Mouse (Mus musculus): Measurements from ENCODE around the gene Clec1b.

The Clec1b gene

DNA sequence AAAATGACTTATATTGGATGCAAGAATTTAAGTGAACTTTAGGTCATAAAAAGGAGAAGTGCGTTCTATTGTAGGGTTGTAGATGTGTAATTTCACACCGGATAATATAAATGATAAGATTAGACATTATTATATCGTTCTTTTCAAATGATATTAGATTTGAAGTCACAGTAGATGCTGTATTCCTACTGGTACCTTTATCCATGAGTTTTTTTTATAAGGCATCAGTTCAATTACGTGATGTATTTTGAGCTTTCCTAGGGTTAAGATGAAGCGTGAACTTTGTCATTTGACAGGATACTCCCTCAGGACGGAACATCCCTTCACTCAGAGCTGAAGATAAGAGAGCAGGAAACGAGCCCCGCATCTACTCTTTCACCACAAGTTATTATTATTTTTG is at the start of gene Clec1b:
Gene Clec1b (plus strand): TSS at position 301 of the 400 bp plus-strand sequence.
- no peak for DNase-seq (ENCODE audit: low read depth, low spot score)
- no peaks in the 10 kb centered on the region for H3K27me3 ChIP-seq (ENCODE audit: control insufficient read depth, insufficient read depth, low read length, poor library complexity, severe bottlenecking)
- no peaks in the 10 kb centered on the region for H3K36me3 ChIP-seq (ENCODE audit: control insufficient read depth, insufficient read depth, low read length, poor library complexity, severe bottlenecking)

DNA sequence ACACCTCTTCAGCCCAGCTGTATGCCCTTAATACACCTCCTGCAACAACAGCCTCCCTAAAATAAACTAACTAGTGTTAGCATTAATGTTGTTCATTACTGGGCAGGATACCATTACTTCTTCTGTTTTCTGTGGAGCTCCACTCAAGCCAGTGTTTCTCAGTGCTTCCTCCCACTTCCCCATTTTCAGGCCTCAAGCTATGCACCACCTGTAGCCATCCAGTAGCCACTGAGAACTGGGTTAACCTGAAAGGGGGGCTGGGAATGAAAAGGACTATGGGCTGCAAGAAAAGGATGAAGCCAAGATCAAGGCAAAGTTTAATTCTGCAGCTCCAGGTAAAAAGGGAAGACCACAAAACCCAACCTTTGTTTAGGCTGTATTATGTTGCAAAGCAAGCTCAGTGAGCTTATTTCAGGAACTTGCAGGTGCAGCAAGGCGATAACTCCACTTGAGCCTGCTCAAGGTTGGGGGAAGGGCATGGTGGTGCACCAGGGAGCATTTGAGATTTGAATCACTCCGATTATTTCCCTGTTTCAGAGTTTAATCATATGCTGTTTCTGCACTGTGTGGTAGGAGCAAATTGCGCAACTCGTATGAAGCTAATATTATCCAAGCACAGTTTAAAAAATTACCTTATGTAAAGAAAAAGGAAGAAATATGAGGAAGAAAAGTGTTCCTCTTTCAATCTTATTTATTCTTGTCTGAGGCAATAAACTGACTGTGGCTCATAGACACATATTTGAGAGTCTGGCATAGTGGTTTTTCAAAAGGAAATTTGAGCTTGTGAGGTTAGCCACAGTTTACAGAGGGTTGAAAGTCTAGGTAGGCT is 47.4 kb upstream of the Clec1b start:
- DNase-seq (ENCODE audit: low read depth, low spot score), result peak; percentile 73
- H3K36me3 ChIP-seq (ENCODE audit: control insufficient read depth, insufficient read depth, low read length, poor library complexity, severe bottlenecking), result 0 out of 2 replicates have a peak, but pooled peaks cover 1% of the 10 kb centered on the region
- no peaks in the 10 kb centered on the region for H3K27me3 ChIP-seq (ENCODE audit: control insufficient read depth, insufficient read depth, low read length, poor library complexity, severe bottlenecking)

DNA sequence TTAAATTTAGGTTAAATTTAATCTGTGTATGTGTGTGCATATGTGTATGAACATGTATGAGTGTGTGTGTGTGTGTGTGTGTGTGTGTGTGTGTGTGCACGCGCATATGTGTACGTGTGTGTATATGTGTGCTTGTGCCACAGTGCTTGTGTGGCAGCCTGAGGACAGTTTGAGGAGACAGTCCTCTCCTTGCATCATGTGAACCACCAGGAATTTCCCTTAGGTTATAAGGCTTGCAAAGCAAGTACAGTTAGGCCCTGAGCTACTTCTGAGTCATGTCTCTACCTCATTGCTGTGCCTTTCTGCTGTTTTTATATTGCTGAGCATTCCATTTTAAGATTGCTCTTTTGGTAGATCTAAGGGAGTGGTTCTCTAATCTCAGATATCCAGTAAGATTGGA is 46.0 kb upstream of the Clec1b start:
- DNase-seq (ENCODE audit: low read depth, low spot score), result peak; percentile 17
- 0 out of 2 replicates have a peak, but pooled peaks cover 1% of the 10 kb centered on the region for H3K36me3 ChIP-seq (ENCODE audit: control insufficient read depth, insufficient read depth, low read length, poor library complexity, severe bottlenecking)

DNA sequence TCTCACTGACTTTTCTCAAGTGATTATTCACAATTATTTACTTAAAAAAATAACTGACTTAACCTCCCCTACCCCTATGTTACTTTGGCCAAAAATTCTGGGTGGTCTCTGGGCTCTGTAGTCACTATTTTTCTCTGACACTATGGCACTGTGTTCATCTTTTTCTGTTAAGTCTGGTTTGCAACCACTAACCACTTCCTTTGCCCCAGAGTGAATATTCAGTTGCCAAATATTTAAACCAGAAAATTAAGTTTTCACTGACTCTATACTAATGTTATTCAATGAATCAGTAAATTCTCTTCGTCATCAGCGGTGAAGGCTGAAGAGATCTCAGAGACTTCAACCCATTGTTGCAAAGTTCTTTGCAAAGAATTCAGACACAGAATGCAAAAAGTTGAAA is 41.3 kb upstream of the Clec1b start:
- no peak for DNase-seq (ENCODE audit: low read depth, low spot score)
- Histone ChIP-seq H3K36me3 (ENCODE audit: control insufficient read depth, insufficient read depth, low read length, poor library complexity, severe bottlenecking) (0 out of 2 replicates have a peak, but pooled peaks cover 1% of the 10 kb centered on the region), H3K27me3 (ENCODE audit: control insufficient read depth, insufficient read depth, low read length, poor library complexity, severe bottlenecking) (no peaks in the 10 kb centered on the region)

More for the DNA sequence above, 46.0 kb upstream of the Clec1b start:
- H3K27me3 ChIP-seq (ENCODE audit: control insufficient read depth, insufficient read depth, low read length, poor library complexity, severe bottlenecking), result no peaks in the 10 kb centered on the region

DNA sequence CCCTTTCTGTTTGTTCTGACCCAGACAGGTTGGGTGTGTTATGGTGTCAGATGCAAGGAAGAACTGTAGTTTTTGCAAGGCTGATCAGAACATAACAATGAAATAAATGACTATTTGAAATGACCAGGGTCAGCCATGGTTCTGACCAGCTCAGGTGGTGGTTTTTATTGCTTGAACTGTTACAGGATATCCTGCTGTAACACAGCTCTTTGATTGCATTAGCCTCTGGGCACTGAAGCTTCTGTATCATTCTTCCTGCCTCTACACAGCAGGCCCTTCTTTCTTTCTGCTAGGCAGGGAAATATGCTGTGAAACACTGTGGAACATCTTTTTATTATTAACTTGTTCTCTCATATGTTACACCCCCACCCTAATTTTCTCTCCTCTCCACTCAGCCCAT is 40.7 kb upstream of the Clec1b start:
- Histone ChIP-seq H3K27me3 (ENCODE audit: control insufficient read depth, insufficient read depth, low read length, poor library complexity, severe bottlenecking) (no peaks in the 10 kb centered on the region), H3K36me3 (ENCODE audit: control insufficient read depth, insufficient read depth, low read length, poor library complexity, severe bottlenecking) (0 out of 2 replicates have a peak, but pooled peaks cover 1% of the 10 kb centered on the region)
- DNase-seq (ENCODE audit: low read depth, low spot score), result no peak

DNA sequence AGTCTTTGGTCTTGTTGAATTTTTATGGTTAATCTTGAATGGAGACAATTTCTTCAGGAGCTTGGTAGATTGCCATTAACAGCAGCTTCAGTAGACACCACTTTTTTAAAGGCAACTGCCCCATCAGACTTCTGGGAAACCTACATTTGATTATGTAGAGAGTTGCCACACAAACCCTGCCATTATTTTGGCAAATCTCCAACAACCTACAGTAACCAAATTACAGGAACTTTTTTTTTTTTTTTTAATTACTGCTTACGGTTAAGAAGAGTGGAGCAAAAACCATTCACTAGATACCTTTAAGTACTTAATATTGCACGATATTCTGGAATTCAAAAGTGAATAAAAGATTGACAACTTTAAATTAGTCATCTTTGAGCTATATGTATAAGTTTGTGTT is 37.6 kb upstream of the Clec1b start:
- no peak for DNase-seq (ENCODE audit: low read depth, low spot score)

DNA sequence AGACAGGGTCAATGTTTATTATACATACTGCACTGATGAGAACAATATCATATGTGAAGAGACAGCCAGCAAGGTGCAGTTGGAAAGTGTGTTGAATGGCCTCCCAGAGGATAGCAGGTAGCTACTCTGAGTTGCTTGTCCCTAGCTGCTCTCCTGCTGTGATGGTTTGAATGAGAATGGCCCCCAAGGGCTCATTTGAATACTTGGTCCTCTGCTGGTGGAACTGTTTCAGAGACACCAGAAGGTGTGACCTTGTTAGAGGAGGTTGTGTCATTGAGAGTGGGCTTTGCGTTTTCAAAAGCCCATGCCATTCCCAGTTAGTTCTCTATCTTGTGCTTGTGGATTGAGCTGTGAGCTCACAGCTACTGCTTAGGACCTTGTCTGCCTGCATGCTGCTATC is 33.2 kb upstream of the Clec1b start:
- no peaks in the 10 kb centered on the region for H3K36me3 ChIP-seq (ENCODE audit: control insufficient read depth, insufficient read depth, low read length, poor library complexity, severe bottlenecking)

More for the DNA sequence above, 37.6 kb upstream of the Clec1b start:
- H3K27me3 ChIP-seq (ENCODE audit: control insufficient read depth, insufficient read depth, low read length, poor library complexity, severe bottlenecking), result no peaks in the 10 kb centered on the region
- H3K36me3 ChIP-seq (ENCODE audit: control insufficient read depth, insufficient read depth, low read length, poor library complexity, severe bottlenecking), result 0 out of 2 replicates have a peak, but pooled peaks cover under 1% of the 10 kb centered on the region

DNA sequence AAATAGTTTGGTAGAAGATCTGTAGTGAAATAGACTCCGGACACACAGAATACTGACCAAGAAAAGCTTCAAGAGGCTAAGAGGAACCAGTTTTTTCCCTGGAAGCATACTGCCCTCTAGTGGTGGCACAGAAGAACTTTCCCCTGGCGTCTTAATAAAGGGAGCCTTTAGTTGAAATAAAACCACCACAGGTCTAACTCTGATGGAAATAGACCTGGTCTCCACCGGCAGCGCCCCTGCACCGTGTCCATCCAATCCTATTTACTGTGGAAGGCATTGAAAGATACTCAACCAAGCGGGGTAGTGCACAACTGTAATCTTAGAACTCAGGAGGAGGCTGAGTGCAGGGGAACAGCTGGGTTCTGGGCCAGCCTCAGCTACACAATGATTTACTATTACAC is 31.1 kb upstream of the Clec1b start:
- peak; percentile 84 for DNase-seq (ENCODE audit: low read depth, low spot score)
- no peaks in the 10 kb centered on the region for H3K36me3 ChIP-seq (ENCODE audit: control insufficient read depth, insufficient read depth, low read length, poor library complexity, severe bottlenecking)

More for the DNA sequence above, 33.2 kb upstream of the Clec1b start:
- no peak for DNase-seq (ENCODE audit: low read depth, low spot score)
- H3K27me3 ChIP-seq (ENCODE audit: control insufficient read depth, insufficient read depth, low read length, poor library complexity, severe bottlenecking), result no peaks in the 10 kb centered on the region

DNA sequence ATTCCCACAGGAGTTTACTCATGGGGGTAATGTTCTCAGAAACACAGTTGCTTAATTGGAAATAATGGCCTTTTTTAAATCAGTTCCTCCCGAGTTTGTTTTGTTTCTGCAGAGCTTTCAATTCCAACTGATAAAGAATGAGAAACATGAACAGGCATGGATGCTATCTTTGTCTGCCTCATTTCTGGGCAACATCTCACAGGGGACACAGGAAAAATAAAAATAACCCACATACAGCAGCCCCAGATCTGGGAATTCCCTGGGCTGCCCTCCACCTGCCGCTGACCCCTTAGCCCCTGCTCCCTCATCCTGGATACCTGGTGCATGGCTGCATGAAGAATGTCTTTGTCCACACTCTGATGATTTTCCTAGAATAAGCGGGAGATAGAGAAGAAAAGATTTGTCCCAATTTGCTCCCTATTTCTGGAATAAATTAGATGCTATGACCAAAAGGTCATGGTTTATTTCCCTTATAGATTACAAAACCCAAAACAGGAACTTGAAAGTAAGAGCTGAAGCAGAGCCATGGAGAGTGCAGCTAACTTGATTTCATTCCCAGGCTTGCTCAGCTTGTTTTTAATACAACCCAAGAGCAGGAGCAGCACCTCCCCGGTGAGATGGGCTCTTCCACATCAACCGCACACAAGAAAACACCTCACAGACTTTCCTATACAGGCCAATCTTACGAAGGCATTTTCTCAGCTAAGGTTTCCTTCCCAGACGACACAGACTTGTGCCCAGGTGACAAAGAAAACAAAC is 27.5 kb upstream of the Clec1b start:
- peak; percentile 25 for DNase-seq (ENCODE audit: low read depth, low spot score)
- H3K36me3 ChIP-seq (ENCODE audit: control insufficient read depth, insufficient read depth, low read length, poor library complexity, severe bottlenecking), result no peaks in the 10 kb centered on the region
- no peaks in the 10 kb centered on the region; the same call in 1 of the 2 replicates for H3K27me3 ChIP-seq (ENCODE audit: control insufficient read depth, insufficient read depth, low read length, poor library complexity, severe bottlenecking)

More for the DNA sequence above, 31.1 kb upstream of the Clec1b start:
- H3K27me3 ChIP-seq (ENCODE audit: control insufficient read depth, insufficient read depth, low read length, poor library complexity, severe bottlenecking), result no peaks in the 10 kb centered on the region; the same call in 1 of the 2 replicates

DNA sequence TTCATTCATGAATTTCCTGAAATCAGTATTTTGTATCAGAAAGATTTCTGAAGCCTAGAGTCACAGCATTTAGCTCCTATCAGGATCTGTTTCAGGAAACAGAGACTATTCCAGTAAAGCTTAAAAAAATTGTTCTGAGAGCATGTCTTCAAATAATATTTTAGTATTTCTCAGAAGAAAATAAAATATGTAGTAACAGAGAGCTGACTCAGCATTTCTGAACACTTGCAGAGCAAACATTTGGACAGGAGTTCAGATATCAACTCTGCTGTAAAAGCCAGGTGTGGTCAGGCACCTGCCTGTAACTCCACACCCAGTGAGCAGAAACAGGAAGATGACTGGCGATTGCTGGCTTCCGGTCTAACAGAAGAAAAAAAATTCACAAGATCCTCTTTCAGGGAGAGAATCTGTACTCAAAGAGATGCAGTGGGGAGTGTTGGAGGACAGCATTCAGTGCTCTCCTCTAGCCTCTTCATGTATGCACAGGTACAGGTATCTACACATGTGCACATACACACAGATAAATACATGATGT is 22.1 kb upstream of the Clec1b start:
- Histone ChIP-seq H3K27me3 (ENCODE audit: control insufficient read depth, insufficient read depth, low read length, poor library complexity, severe bottlenecking) (no peaks in the 10 kb centered on the region), H3K36me3 (ENCODE audit: control insufficient read depth, insufficient read depth, low read length, poor library complexity, severe bottlenecking) (no peaks in the 10 kb centered on the region)
- peak; percentile 69 for DNase-seq (ENCODE audit: low read depth, low spot score)

DNA sequence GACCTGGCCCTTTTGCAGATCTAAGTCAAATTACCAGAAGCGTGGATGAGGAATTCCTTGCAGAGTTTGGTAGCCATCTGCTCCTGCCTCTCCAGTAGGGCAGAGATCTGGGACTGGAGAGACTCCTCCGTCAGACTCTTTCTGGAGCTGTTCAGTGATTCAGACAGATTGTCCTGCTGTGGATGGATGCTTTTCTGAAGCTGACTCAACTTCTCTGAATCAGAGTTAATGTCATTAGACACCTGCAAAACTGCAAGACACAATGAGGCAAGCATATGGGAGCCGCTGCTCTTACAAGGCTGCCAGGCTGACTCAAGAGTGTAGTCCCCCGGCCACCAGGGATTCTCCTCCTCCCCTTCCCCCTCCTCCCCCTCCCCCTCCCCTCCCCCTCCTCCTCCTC is 16.6 kb upstream of the Clec1b start:
- Histone ChIP-seq H3K27me3 (ENCODE audit: control insufficient read depth, insufficient read depth, low read length, poor library complexity, severe bottlenecking) (no peaks in the 10 kb centered on the region), H3K36me3 (ENCODE audit: control insufficient read depth, insufficient read depth, low read length, poor library complexity, severe bottlenecking) (no peaks in the 10 kb centered on the region)
- DNase-seq (ENCODE audit: low read depth, low spot score), result no peak

DNA sequence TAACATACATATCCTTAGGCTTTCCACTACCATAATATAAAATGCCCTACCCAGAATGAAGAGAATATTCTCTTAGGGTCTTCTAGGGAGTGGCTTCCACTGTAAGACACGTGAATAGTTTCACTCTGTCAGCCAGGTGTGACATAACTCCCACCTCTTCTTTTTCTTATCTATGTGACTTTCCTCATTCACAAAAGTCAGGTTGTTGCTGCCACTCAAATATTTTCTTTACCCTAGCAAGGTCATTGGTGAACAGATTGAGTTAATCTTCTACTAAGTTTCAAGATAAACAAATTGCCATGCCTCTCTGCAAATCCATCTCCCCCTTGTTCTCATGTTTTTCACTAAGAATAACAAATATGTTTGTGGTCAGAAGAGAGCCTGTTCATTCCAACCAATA is 15.4 kb upstream of the Clec1b start:
- no peaks in the 10 kb centered on the region for H3K27me3 ChIP-seq (ENCODE audit: control insufficient read depth, insufficient read depth, low read length, poor library complexity, severe bottlenecking)
- no peaks in the 10 kb centered on the region for H3K36me3 ChIP-seq (ENCODE audit: control insufficient read depth, insufficient read depth, low read length, poor library complexity, severe bottlenecking)
- DNase-seq (ENCODE audit: low read depth, low spot score), result no peak

DNA sequence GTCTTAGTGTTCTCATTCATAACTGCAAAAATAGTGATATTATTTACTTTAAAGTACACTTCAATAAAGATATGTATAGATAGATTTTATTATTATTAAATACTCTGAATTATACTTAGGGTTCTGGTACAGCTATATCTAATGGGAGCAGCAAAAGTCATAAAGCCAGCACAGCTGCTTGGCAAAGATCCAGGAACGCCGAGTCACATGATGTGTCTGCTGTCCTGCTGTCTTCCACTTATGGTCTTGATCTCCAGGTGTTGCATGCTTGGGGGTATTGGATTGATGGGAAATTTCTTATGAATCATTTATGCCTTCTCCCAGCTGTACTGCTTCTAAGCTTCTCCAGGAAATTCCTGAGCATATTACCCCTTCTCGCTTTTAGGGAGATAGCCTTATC is 13.6 kb upstream of the Clec1b start:
- no peak for DNase-seq (ENCODE audit: low read depth, low spot score)
- no peaks in the 10 kb centered on the region for H3K36me3 ChIP-seq (ENCODE audit: control insufficient read depth, insufficient read depth, low read length, poor library complexity, severe bottlenecking)
- no peaks in the 10 kb centered on the region for H3K27me3 ChIP-seq (ENCODE audit: control insufficient read depth, insufficient read depth, low read length, poor library complexity, severe bottlenecking)

DNA sequence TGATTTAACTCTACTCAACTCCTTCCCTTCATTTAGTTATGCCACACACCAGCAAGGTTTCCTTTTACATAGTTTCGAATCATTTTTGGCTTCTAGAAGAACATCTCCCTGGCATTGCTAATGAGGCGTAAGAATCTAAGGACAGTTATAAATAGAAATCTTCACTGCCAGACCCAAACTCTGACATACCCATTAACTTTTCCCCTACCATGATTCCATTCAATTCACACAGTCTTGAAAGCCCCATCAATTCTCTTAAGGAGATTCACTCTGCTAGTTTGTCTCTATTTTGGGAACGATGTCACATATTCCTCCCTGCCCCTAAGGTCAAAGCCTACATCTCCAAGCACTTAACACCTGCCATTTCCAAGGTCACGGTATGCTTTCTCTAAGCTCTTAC is 12.1 kb upstream of the Clec1b start:
- DNase-seq (ENCODE audit: low read depth, low spot score), result no peak
- Histone ChIP-seq H3K27me3 (ENCODE audit: control insufficient read depth, insufficient read depth, low read length, poor library complexity, severe bottlenecking) (no peaks in the 10 kb centered on the region; the same call in 1 of the 2 replicates), H3K36me3 (ENCODE audit: control insufficient read depth, insufficient read depth, low read length, poor library complexity, severe bottlenecking) (no peaks in the 10 kb centered on the region)

DNA sequence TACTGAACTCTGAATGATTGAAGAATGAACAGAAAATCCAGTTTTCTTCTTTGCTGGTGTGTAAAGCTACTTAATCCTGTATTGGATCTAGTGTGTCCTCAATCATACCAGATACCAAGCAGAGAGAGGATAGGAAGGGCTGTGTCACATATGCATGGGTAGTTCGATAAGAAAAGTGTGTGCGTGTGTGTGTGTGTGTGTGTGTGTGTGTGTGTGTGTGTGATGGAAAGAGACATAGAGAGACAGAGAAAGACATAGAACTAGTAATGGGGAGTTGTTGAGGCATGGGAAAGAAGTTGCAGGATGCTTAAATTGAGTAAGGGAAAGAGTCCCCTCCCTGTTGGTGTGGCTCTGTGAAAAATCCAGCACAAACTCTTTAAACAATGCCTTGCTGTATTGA is 11.3 kb upstream of the Clec1b start, which contains the start of gene Clec12b:
Gene Clec12b (minus strand): TSS at position 101 of the 400 bp plus-strand sequence.
- DNase-seq (ENCODE audit: low read depth, low spot score), result no peak
- H3K27me3 ChIP-seq (ENCODE audit: control insufficient read depth, insufficient read depth, low read length, poor library complexity, severe bottlenecking), result no peaks in the 10 kb centered on the region; the same call in 1 of the 2 replicates
- no peaks in the 10 kb centered on the region for H3K36me3 ChIP-seq (ENCODE audit: control insufficient read depth, insufficient read depth, low read length, poor library complexity, severe bottlenecking)
